Mouse (Mus musculus) forebrain, embryonic 10.5 days (tissue): ENCODE measurements around the gene Tdpoz4. TPM values are rescaled to one million over a fixed set of nuclear protein-coding genes. Genes with fewer than 3 reads are reported as not detected.
"Not testable (repeated sequence)": the region's sequence is repeated elsewhere in the genome, so short reads cannot be mapped to it uniquely, and the experiment has no call there.

Experiments used
- DNase-seq: peaks from one replicate; pipeline ENCODE4 v3.0.0-alpha.2; 2017; ENCODE audit warnings: low spot score; ENCODE audit errors: extremely low spot score
- H3K27ac ChIP-seq: fragments of 300-500 bp; sonication (generic); 2 replicates; pipeline ENCODE4 v1.5.1; 2016; ENCODE audit warnings: mild to moderate bottlenecking
- H3K27me3 ChIP-seq: fragments of 300-500 bp; sonication (generic); 2 replicates; pipeline ENCODE4 v1.6.1; 2016; ENCODE audit warnings: mild to moderate bottlenecking; ENCODE audit not compliant: poor library complexity, severe bottlenecking
- H3K36me3 ChIP-seq: fragments of 300-500 bp; sonication (generic); replicated peaks from 2 replicates; pipeline ENCODE4 v1.6.1; 2016; ENCODE audit warnings: mild to moderate bottlenecking, moderate library complexity
- H3K4me1 ChIP-seq: fragments of 300-500 bp; sonication (generic); 2 replicates; pipeline ENCODE4 v1.6.1; 2016
- H3K4me3 ChIP-seq: fragments of 300-500 bp; sonication (generic); 2 replicates; pipeline ENCODE4 v1.5.1; 2016; ENCODE audit warnings: mild to moderate bottlenecking, moderate library complexity
- H3K9me3 ChIP-seq: fragments of 300-500 bp; sonication (generic); 2 replicates; pipeline ENCODE4 v1.6.1; 2016; ENCODE audit warnings: mild to moderate bottlenecking, moderate library complexity
- WGBS: fragments of 180-500 bp; shearing (Covaris S2); methylation state at CpG from one replicate; pipeline ENCODE4 v1.1.7; 2016; 5-methylcytosine and 5-hydroxymethylcytosine counted together
- polyA plus RNA-seq: library from polyadenylated mRNA; unstranded; fragments of >200 nt; fragmentation: Nextera tagmentation; extraction: Ambion mirVana; gene quantifications from 2 replicates; pipeline ENCODE4 v1.2.1, GENCODE M21; 2016

Gene Tdpoz4
- not detected in 2 replicates for polyA plus RNA-seq

- H3K9me3 ChIP-seq, H3K4me1 ChIP-seq, H3K27me3 ChIP-seq, DNase-seq, H3K36me3 ChIP-seq, H3K27ac ChIP-seq, H3K4me3 ChIP-seq: not testable (repeated sequence)
Observed at GRCm38 (mm10) chr3:93796098-93796497, at the start of gene Tdpoz4. Tdpoz4 (plus strand) TSS chr3:93796398.

GRCm38 (mm10) chr3:93754022-93754421 is 42.2 kb upstream of the Tdpoz4 start:
- H3K9me3 ChIP-seq, H3K36me3 ChIP-seq, H3K27me3 ChIP-seq, H3K4me1 ChIP-seq, H3K4me3 ChIP-seq, DNase-seq, H3K27ac ChIP-seq: not testable (repeated sequence)
- 94% methylated on average over 18 of the region's 18 CpGs for WGBS

GRCm38 (mm10) chr3:93772700-93773099 is 23.5 kb upstream of the Tdpoz4 start, which contains the start of gene Gm5773:
Gm5773 (plus strand) TSS chr3:93773000.
- whole genome bisulfite sequencing = 78% methylated on average over 1 of the region's 1 CpGs
- not testable (repeated sequence) for H3K27me3 ChIP-seq, H3K27ac ChIP-seq, H3K36me3 ChIP-seq, DNase-seq, H3K4me1 ChIP-seq, H3K4me3 ChIP-seq, H3K9me3 ChIP-seq

- not testable (repeated sequence) for H3K4me1 ChIP-seq, DNase-seq, H3K27ac ChIP-seq, H3K9me3 ChIP-seq, H3K4me3 ChIP-seq, H3K36me3 ChIP-seq, H3K27me3 ChIP-seq
Observed at GRCm38 (mm10) chr3:93813341-93813740, 17.1 kb downstream of the Tdpoz4 start.

GRCm38 (mm10) chr3:93825720-93826119 is 29.5 kb downstream of the Tdpoz4 start, which contains the start of gene Tdpoz3:
Tdpoz3 (plus strand) TSS chr3:93826020.
- H3K27me3 ChIP-seq, H3K4me1 ChIP-seq, H3K4me3 ChIP-seq, H3K9me3 ChIP-seq, DNase-seq, H3K36me3 ChIP-seq, H3K27ac ChIP-seq: not testable (repeated sequence)
- WGBS = 79% methylated on average over 1 of the region's 1 CpGs

Other genes with a start within 250 kb of the Tdpoz4 start
- 93.1 and 94.7 TPM in 2 replicates for gene S100a10, start 241.3 kb upstream of the Tdpoz4 start, polyA plus RNA-seq
- gene Tdpoz2, start 143.7 kb upstream of the Tdpoz4 start, polyA plus RNA-seq = not detected in 2 replicates
- not detected in 2 replicates for gene Tdpoz1, start 120.1 kb upstream of the Tdpoz4 start, polyA plus RNA-seq
- gene Gm37596, start 103.3 kb upstream of the Tdpoz4 start, polyA plus RNA-seq = not detected in 2 replicates
- not detected in 2 replicates for gene Gm5773, start 23.4 kb upstream of the Tdpoz4 start, polyA plus RNA-seq
- gene Tdpoz3, start 29.6 kb downstream of the Tdpoz4 start, polyA plus RNA-seq = not detected in 2 replicates
- not detected in 2 replicates for gene Gm9117, start 147.1 kb downstream of the Tdpoz4 start, polyA plus RNA-seq
- not detected in 2 replicates for gene Tdpoz5, start 164.9 kb downstream of the Tdpoz4 start, polyA plus RNA-seq